Comparison of ENCODE assay signal across 14 mouse cellular contexts in the genomic region with DNA sequence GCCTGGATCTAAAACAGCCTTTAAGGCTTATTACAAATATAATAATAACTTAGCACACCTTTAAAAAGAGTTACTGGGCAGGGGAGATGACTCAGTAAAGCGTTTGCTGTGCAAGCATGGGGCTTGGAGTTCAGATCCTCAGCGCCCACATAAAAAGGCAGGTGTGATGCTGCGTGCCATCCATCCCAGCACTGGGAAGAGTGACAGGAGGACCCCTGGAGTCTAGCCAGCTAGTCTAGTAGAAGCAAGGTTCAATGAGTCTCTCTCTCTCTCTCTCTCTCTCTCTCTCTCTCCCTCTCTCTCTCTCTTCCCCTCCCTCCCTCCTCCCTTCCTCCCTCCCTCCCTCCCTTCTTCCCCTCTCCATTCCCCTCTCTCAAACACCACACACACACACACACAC. TPM values are rescaled to one million over a fixed set of nuclear protein-coding genes. Genes with fewer than 3 reads are reported as not detected.
DNase-seq lines count a peak whose midpoint lies in the region; ATAC-seq lines count a peak whose summit lies in the region.
"Had no signal": no experiment of that assay in that cellular context is flagged by ENCODE, and none has a peak within 500 bp of the region (broad histone marks: within the 10 kb centered on the region; RNA-seq: fewer than 3 reads in every experiment).

No protein-coding gene starts in this region.

- H3K27ac ChIP-seq in heart, embryonic 11.5 days (ENCODE audit: low read depth, low read length): no peak overlapping the region
- no peak overlapping the region for H3K27ac ChIP-seq in heart, embryonic 16.5 days (ENCODE audit: low read length)
- H3K27ac ChIP-seq in intestine, embryonic 15.5 days: no peak overlapping the region
- H3K27ac ChIP-seq: hindbrain, postnatal 0 days; liver, embryonic 15.5 days had no signal

- H3K27me3 ChIP-seq in heart, embryonic 11.5 days (ENCODE audit: control insufficient read depth, insufficient read depth, low read length): no peaks in the 10 kb centered on the region
- H3K27me3 ChIP-seq in heart, embryonic 16.5 days (ENCODE audit: control insufficient read depth, insufficient read depth, low read length): no peaks in the 10 kb centered on the region
- no peaks in the 10 kb centered on the region for H3K27me3 ChIP-seq in intestine, embryonic 15.5 days (replicated peaks)

- H3K9ac ChIP-seq in heart, embryonic 11.5 days (ENCODE audit: low read depth, low read length): no peak overlapping the region
- no peak overlapping the region for H3K9ac ChIP-seq in heart, embryonic 16.5 days (ENCODE audit: low read length)
- no peak overlapping the region for H3K9ac ChIP-seq in intestine, embryonic 15.5 days
- H3K9ac ChIP-seq: liver, embryonic 15.5 days had no signal

- H3K9me3 ChIP-seq in heart, embryonic 11.5 days (replicated peaks; ENCODE audit: control insufficient read depth, low read length): no peaks in the 10 kb centered on the region
- H3K9me3 ChIP-seq in heart, embryonic 16.5 days (replicated peaks; ENCODE audit: control insufficient read depth, low read length): no peaks in the 10 kb centered on the region; the same call in 1 of the 2 replicates
- H3K9me3 ChIP-seq in intestine, embryonic 15.5 days: no peaks in the 10 kb centered on the region
- H3K9me3 ChIP-seq: liver, embryonic 15.5 days had no signal

- no peak for ATAC-seq in heart, embryonic 11.5 days (replicated peaks; ENCODE audit: insufficient number of reproducible peaks, low FRiP score, low TSS enrichment)
- 0 out of 2 replicates have a peak, but pooled peaks have one; percentile 37 for ATAC-seq in heart, embryonic 16.5 days (replicated peaks; ENCODE audit: extremely low read depth, insufficient read depth, low FRiP score)
- no peak for ATAC-seq in intestine, embryonic 15.5 days
- ATAC-seq: midbrain, embryonic 16.5 days had no signal

- intact Hi-C loops in heart, postnatal 25 days (cut with DNase I): no loop called here

- DNase-seq in heart, postnatal 25 days (ENCODE audit: low spot score): no peak
- DNase-seq in kidney, postnatal 10 days: peak; percentile 34
- DNase-seq in kidney, postnatal 14 days: no peak
- DNase-seq in kidney, postnatal 36 days: peak; percentile 28 to 42
- DNase-seq: cerebellum, postnatal 36 days; right cerebral cortex, adult 18-20 months had no signal

- peak overlapping the region; percentile 67 for H3K4me2 ChIP-seq in heart, embryonic 11.5 days
- H3K4me2 ChIP-seq in heart, embryonic 16.5 days (ENCODE audit: low read depth, low read length): peak overlapping the region; percentile 56
- H3K4me2 ChIP-seq in intestine, embryonic 15.5 days (replicated peaks): no peak overlapping the region

- no peaks in the 10 kb centered on the region for H3K4me1 ChIP-seq in heart, embryonic 11.5 days (ENCODE audit: control insufficient read depth, insufficient read depth, low read length)
- peaks cover 3% of the 10 kb centered on the region; the same call in 1 of the 2 replicates for H3K4me1 ChIP-seq in heart, embryonic 16.5 days (ENCODE audit: control insufficient read depth, insufficient read depth, low read length)
- 0 out of 2 replicates have a peak, but pooled peaks cover 5% of the 10 kb centered on the region for H3K4me1 ChIP-seq in intestine, embryonic 15.5 days (replicated peaks)
- H3K4me1 ChIP-seq: liver, embryonic 15.5 days had no signal

- no peak overlapping the region for H3K4me3 ChIP-seq in heart, embryonic 11.5 days (ENCODE audit: low read depth, low read length)
- no peak overlapping the region for H3K4me3 ChIP-seq in heart, embryonic 16.5 days (ENCODE audit: low read length)
- H3K4me3 ChIP-seq in intestine, embryonic 15.5 days (replicated peaks): no peak overlapping the region
- H3K4me3 ChIP-seq: megakaryocyte, embryonic 14.5 days had no signal

- H3K36me3 ChIP-seq in heart, embryonic 11.5 days (ENCODE audit: control insufficient read depth, insufficient read depth, low read length): no peaks in the 10 kb centered on the region
- H3K36me3 ChIP-seq in heart, embryonic 16.5 days (ENCODE audit: control insufficient read depth, insufficient read depth): no peaks in the 10 kb centered on the region
- no peaks in the 10 kb centered on the region for H3K36me3 ChIP-seq in intestine, embryonic 15.5 days
- H3K36me3 ChIP-seq: G1E; liver, embryonic 15.5 days had no signal

- WGBS in heart, embryonic 11.5 days (ENCODE audit: insufficient replicate concordance): 45% methylated on average over 3 of the region's 3 CpGs
- 59% methylated on average over 3 of the region's 3 CpGs for WGBS in heart, embryonic 16.5 days
- WGBS in intestine, embryonic 15.5 days: 50% methylated on average over 3 of the region's 3 CpGs

RNA-seq across cellular contexts. Expression of gene Ppp2r5e, which starts 19.5 kb away (rescaled TPM):
- 11.9 and 12.6 TPM in 2 replicates for polyA plus RNA-seq in heart, embryonic 11.5 days (2014; fragmentation: Nextera tagmentation; extraction: Ambion mirVana)
- total RNA-seq in heart, postnatal 25 days (2021): 10 to 100 TPM; 32.0 to 33.8 TPM
- 7.9 and 8.3 TPM in 2 replicates for polyA plus RNA-seq in heart, embryonic 16.5 days (2015; fragmentation: Nextera tagmentation; extraction: Ambion mirVana)
- 9.3 and 11.8 TPM in 2 replicates for polyA plus RNA-seq in intestine, embryonic 15.5 days (2015; fragmentation: Nextera tagmentation; extraction: Ambion mirVana)

RNA-seq across cellular contexts. Expression of gene Wdr89, which starts 53.8 kb away (rescaled TPM):
- polyA plus RNA-seq in heart, embryonic 11.5 days (2014; fragmentation: Nextera tagmentation; extraction: Ambion mirVana): 9.6 and 9.9 TPM in 2 replicates
- 1 to 10 TPM; 2.5 to 2.6 TPM for total RNA-seq in heart, postnatal 25 days (2021)
- polyA plus RNA-seq in heart, embryonic 16.5 days (2015; fragmentation: Nextera tagmentation; extraction: Ambion mirVana): 5.3 and 10.9 TPM in 2 replicates
- 11.0 and 12.6 TPM in 2 replicates for polyA plus RNA-seq in intestine, embryonic 15.5 days (2015; fragmentation: Nextera tagmentation; extraction: Ambion mirVana)

Comparison
In these comparisons a context has a peak if more than half of its experiments do, and no peak if none do; other contexts are left out.
1. DNase-seq: peak in kidney, postnatal 10 days (single experiment) and kidney, postnatal 36 days (2 of 2); none in heart, postnatal 25 days (single experiment) and kidney, postnatal 14 days (single experiment).